Mouse (Mus musculus) right cerebral cortex, postnatal 4 days (tissue): ENCODE measurements around the gene Sept9.
A peak's percentile ranks its signal among the peaks of the same experiment; 100 is the strongest.

Experiments
- DNase-seq: peaks from one replicate; pipeline ENCODE4 v3.0.0-alpha.2; 2022

The Sept9 gene

GRCm38 (mm10) chr11:117199282-117200175 lies at the start of gene Sept9:
Sept9 (plus strand) TSS chr11:117199661.
- DNase-seq: no peak

GRCm38 (mm10) chr11:117150467-117150966 lies 48.9 kb upstream of the Sept9 start:
- DNase-seq: no peak

- DNase-seq: no peak
Observed at GRCm38 (mm10) chr11:117151461-117151860, 48.0 kb upstream of the Sept9 start.

GRCm38 (mm10) chr11:117152541-117152940 lies 46.9 kb upstream of the Sept9 start:
- no peak for DNase-seq

GRCm38 (mm10) chr11:117153553-117153952 lies 45.9 kb upstream of the Sept9 start:
- no peak for DNase-seq

GRCm38 (mm10) chr11:117154088-117154815 lies 45.2 kb upstream of the Sept9 start:
- DNase-seq: no peak

- peak; percentile 46 for DNase-seq
Observed at GRCm38 (mm10) chr11:117156725-117157124, 42.7 kb upstream of the Sept9 start.

- peak; percentile 70 for DNase-seq
Observed at GRCm38 (mm10) chr11:117158343-117158742, 41.1 kb upstream of the Sept9 start.

GRCm38 (mm10) chr11:117159257-117159945 lies 40.1 kb upstream of the Sept9 start:
- no peak for DNase-seq

GRCm38 (mm10) chr11:117159946-117160307 lies 39.5 kb upstream of the Sept9 start:
- DNase-seq: no peak

- DNase-seq: no peak
Observed at GRCm38 (mm10) chr11:117160791-117161190, 38.7 kb upstream of the Sept9 start.

GRCm38 (mm10) chr11:117161574-117161973 lies 37.9 kb upstream of the Sept9 start:
- no peak for DNase-seq

- DNase-seq: no peak
Observed at GRCm38 (mm10) chr11:117163098-117163497, 36.4 kb upstream of the Sept9 start.

GRCm38 (mm10) chr11:117163771-117164170 lies 35.7 kb upstream of the Sept9 start:
- DNase-seq: no peak

GRCm38 (mm10) chr11:117168278-117169087 lies 31.0 kb upstream of the Sept9 start:
- peak; percentile 68 for DNase-seq

GRCm38 (mm10) chr11:117169088-117169635 lies 30.3 kb upstream of the Sept9 start:
- DNase-seq: peak; percentile 43

- no peak for DNase-seq
Observed at GRCm38 (mm10) chr11:117169801-117170565, 29.5 kb upstream of the Sept9 start.

GRCm38 (mm10) chr11:117174098-117174892 lies 25.2 kb upstream of the Sept9 start:
- no peak for DNase-seq

GRCm38 (mm10) chr11:117174924-117175323 lies 24.5 kb upstream of the Sept9 start:
- DNase-seq: no peak

- no peak for DNase-seq
Observed at GRCm38 (mm10) chr11:117175472-117175871, 24.0 kb upstream of the Sept9 start.
